Mouse (Mus musculus) heart, postnatal 0 days (tissue): ENCODE measurements at regions not wholly inside any gene's neighbourhood (a gene's known extent, or its start where the extent isn't known, plus 50 kb on each side); places are given as distances from the start of the nearest gene placed in this dataset.

Experiments used
- ATAC-seq: fragments of 200-750 bp; cut with Nextera tagmentation; 2 replicates; pipeline ENCODE4 v1.8.0; 2017; ENCODE audit warnings: low read depth, moderate number of reproducible peaks, moderate library complexity; ENCODE audit not compliant: insufficient read depth
- DNase-seq: peaks from one replicate; pipeline ENCODE4 v3.0.0-alpha.2; 2016; ENCODE audit warnings: low spot score
- H3K27ac ChIP-seq: fragments of 300-500 bp; sonication (generic); 2 replicates; pipeline ENCODE4 v1.5.1; 2014; ENCODE audit warnings: low read depth, mild to moderate bottlenecking
- H3K27me3 ChIP-seq: fragments of 300-500 bp; sonication (generic); 2 replicates; pipeline ENCODE4 v1.6.1; 2014; ENCODE audit warnings: low read length, mixed read lengths; ENCODE audit not compliant: control insufficient read depth, insufficient read depth
- H3K36me3 ChIP-seq: fragments of 300-500 bp; sonication (generic); replicated peaks from 2 replicates; pipeline ENCODE4 v1.6.1; 2014; ENCODE audit warnings: low read length, mixed read lengths; ENCODE audit not compliant: control insufficient read depth, insufficient read depth
- H3K4me1 ChIP-seq: fragments of 300-500 bp; sonication (generic); 2 replicates; pipeline ENCODE4 v1.6.1; 2014; ENCODE audit warnings: antibody characterized with exemption; ENCODE audit not compliant: control insufficient read depth, insufficient read depth
- H3K4me2 ChIP-seq: fragments of 300-500 bp; sonication (generic); 2 replicates; pipeline ENCODE4 v1.6.1; 2014; ENCODE audit warnings: low read depth, mild to moderate bottlenecking, low read length, moderate library complexity
- H3K4me3 ChIP-seq: fragments of 300-500 bp; sonication (generic); 2 replicates; pipeline ENCODE4 v1.5.1; 2014; ENCODE audit warnings: low read depth, low read length
- H3K9ac ChIP-seq: fragments of 300-500 bp; sonication (generic); replicated peaks from 2 replicates; pipeline ENCODE4 v1.6.1; 2014; ENCODE audit warnings: low read depth, low read length, mixed read lengths
- H3K9me3 ChIP-seq: fragments of 300-500 bp; sonication (generic); replicated peaks from 2 replicates; pipeline ENCODE4 v1.6.1; 2016; ENCODE audit warnings: low read length; ENCODE audit not compliant: control insufficient read depth
- CTCF ChIP-seq: IDR thresholded peaks from 2 replicates; pipeline ENCODE4 v1.5.1; 2016; ENCODE audit warnings: antibody characterized with exemption, control low read depth, low read depth
- EP300 ChIP-seq: IDR thresholded peaks from 2 replicates; pipeline ENCODE4 v1.6.1; 2016; ENCODE audit warnings: antibody characterized with exemption, low read depth
- WGBS: fragments of 180-500 bp; shearing (Covaris S2); extraction: QIAGEN DNeasy Blood & Tissue Kit; methylation state at CpG from one replicate; pipeline ENCODE4 v1.1.7; 2014; 5-methylcytosine and 5-hydroxymethylcytosine counted together

DNA sequence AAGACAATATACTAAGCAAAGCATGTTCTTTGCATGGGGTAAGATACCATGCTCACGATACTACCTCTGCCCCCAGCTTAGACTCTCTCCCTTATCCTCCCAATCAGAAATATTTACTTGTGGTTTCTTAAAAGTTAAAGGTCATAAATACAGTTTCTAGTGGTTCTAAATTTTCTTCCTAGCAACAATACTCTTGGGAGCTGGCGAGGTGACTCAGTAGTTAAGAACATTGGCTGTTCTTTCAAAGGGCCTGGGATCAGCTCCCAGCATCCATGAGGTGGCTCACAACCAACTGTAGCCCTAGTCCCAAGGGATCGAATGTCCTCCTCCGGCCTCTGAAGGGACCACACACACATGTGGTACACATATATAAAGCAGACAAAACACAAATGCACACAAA is 92.8 kb upstream of the Intu start:
- no peak for DNase-seq
- TF ChIP-seq EP300 (no peak), CTCF (no peak)
- H3K9ac ChIP-seq = no peak overlapping the region
- no peaks in the 10 kb centered on the region for H3K9me3 ChIP-seq
- no peak for ATAC-seq
- no peak overlapping the region for H3K4me2 ChIP-seq
- no peak overlapping the region for H3K27ac ChIP-seq
- no peak overlapping the region for H3K4me3 ChIP-seq
- H3K36me3 ChIP-seq = no peaks in the 10 kb centered on the region
- no peaks in the 10 kb centered on the region for H3K27me3 ChIP-seq
- WGBS = 81% methylated on average over 4 of the region's 4 CpGs
- H3K4me1 ChIP-seq = no peaks in the 10 kb centered on the region

DNA sequence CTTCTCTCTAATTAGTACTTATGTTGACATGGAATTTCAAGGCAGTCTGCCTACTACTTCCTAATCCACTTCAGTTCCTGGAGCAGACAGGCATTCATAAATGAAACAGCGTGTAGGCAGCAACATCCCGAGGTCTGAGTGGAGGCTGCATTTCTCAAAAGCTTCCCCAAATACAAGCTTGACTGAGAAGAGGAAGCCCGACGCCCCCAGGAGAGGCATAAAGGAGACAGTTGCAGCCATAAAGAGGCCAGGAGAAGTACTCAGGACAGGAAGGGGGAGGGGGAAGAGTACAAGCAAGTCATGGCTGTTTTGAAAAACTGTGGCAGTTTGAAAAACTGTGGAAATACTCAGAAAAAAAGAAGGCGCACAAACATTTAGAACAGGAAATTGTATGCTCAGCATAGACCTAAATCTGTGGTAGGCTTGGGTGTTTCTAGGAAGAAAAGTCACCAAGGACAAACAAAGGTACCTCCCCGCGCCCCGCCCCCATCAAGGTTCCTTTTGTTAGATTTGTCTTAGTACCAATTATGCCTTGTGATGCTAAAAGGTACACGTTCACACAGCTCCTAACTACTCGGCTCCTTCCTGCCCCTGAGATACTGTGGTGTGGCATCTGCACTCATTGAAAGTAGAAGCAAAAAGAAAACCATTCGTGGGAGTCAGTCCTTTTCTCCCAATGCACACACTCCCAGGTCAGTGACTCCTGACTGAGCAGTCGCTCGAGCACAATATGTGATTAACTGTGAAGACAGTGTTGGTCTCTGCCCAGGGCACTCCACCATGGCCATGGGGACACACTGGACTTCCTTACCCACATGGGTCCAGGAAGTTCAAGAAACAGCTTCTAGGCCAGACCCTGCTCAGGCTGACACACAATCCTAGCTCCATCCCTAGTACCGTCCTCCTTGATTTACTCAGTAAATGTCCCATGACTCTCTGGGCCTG is 89.7 kb upstream of the Intu start:
- H3K4me2 ChIP-seq = no peak overlapping the region
- 61% methylated on average over 14 of the region's 14 CpGs for WGBS
- H3K36me3 ChIP-seq = no peaks in the 10 kb centered on the region
- DNase-seq (no peak), ATAC-seq (no peak)
- no peaks in the 10 kb centered on the region for H3K27me3 ChIP-seq
- TF ChIP-seq CTCF = no peak
- TF ChIP-seq EP300 = no peak
- H3K4me3 ChIP-seq = no peak overlapping the region
- H3K27ac ChIP-seq = no peak overlapping the region
- no peaks in the 10 kb centered on the region for H3K9me3 ChIP-seq
- H3K4me1 ChIP-seq = no peaks in the 10 kb centered on the region
- no peak overlapping the region for H3K9ac ChIP-seq

DNA sequence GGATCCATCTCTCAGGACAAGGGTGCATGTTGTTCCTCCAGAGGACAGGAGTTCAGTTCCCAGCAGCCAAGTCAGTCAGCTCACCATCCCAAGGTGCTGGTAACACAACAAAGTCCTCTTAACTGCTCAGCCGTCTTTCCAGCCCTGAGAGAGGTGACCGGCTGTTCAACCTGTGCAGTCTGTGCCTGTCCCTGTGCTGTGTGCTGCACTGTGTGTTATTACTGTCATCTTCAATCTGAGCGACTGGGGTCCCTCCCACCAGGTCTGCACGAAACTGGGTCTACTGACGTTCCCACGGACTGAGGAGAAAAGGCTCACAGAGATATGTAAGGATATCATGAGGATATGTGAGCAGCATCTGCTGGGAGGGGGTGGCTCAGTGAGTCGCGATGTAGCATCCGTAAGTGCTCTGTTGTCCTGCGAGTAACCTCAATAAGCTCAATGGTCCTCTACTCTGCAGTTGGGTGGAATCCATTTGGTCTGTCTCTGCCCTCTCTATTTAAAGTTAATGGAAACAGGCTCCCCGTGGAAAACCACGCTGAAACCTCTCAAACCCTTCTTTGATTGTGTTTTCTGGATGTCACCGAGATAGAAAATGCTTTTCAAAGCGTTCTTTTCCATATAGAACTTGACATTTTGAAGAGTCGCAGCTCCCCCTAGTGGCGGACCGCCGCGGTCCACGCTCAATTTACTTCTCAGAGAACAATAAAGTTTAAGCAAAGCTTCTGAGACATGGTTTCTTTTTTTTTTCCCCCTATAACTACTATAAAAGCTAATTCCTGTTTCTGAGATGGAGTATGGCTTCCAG is 87.1 kb upstream of the Intu start:
- Histone ChIP-seq H3K4me3 (no peak overlapping the region), H3K27me3 (no peaks in the 10 kb centered on the region), H3K27ac (no peak overlapping the region), H3K4me2 (no peak overlapping the region; the same call in 1 of the 2 replicates), H3K36me3 (no peaks in the 10 kb centered on the region), H3K4me1 (peaks cover 5% of the 10 kb centered on the region), H3K9ac (no peak overlapping the region), H3K9me3 (no peaks in the 10 kb centered on the region)
- TF ChIP-seq EP300 = no peak
- TF ChIP-seq CTCF = peak; percentile 71
- ATAC-seq = no peak
- DNase-seq = peak; percentile 30
- 28% methylated on average over 20 of the region's 20 CpGs for WGBS

DNA sequence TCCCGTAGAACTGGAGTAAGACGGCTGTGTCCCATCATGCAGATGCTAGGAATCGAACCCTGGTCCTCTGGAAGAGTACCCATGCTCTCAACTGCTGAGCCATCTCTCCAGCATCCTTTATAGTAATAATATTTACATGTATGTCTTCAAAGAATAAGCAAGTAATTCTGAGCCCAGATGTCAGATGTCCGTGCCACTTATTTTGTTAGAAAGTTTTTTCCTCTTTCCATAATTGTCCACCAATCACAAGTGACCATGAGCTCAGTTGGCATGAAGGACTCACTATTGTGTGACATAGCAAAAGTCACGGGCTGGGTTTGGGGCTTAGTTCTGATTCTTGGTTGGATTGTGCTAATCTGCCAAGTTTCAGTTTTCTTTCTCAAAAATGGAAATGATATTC is 78.1 kb upstream of the Intu start:
- Histone ChIP-seq H3K4me3 (no peak overlapping the region), H3K4me1 (peaks cover 17% of the 10 kb centered on the region), H3K27me3 (no peaks in the 10 kb centered on the region), H3K9ac (no peak overlapping the region), H3K27ac (peak overlapping the region; percentile 63), H3K36me3 (no peaks in the 10 kb centered on the region), H3K4me2 (no peak overlapping the region), H3K9me3 (no peaks in the 10 kb centered on the region)
- no peak for ATAC-seq
- no peak for DNase-seq
- WGBS = 64% methylated on average over 5 of the region's 5 CpGs
- TF ChIP-seq CTCF (no peak), EP300 (no peak)

DNA sequence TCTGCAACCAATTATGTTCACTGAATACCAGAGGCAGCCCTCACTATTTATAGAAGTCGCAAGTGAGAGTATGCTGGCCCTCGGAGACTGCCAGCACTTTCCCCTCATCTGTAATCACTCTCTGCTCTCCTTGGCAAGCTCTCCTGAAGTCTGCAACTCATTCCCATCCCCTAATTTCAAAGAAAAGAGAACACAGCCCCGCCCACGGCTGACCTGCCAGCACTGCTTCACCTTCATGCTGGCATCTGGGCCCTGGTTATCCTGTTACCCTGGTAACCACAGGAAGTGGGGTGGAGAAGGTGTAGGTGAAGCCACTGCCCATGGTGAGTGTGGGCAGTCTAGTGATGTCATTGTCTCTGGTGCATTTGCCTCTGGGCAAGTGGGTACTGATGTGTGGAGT is 77.5 kb upstream of the Intu start:
- peak; percentile 74 for DNase-seq

More for the DNA sequence above, 77.5 kb upstream of the Intu start:
- TF ChIP-seq EP300 (no peak), CTCF (no peak)
- Histone ChIP-seq H3K4me1 (peaks cover 17% of the 10 kb centered on the region), H3K36me3 (no peaks in the 10 kb centered on the region), H3K27me3 (no peaks in the 10 kb centered on the region), H3K4me3 (no peak overlapping the region), H3K4me2 (no peak overlapping the region), H3K9me3 (no peaks in the 10 kb centered on the region), H3K9ac (no peak overlapping the region), H3K27ac (peak overlapping the region; percentile 63)
- 14% methylated on average over 4 of the region's 4 CpGs for WGBS
- ATAC-seq = peak; percentile 87
